Mouse (Mus musculus) heart, embryonic 13.5 days (tissue): ENCODE results near the gene 9130023H24Rik. TPM values are rescaled to one million over a fixed set of nuclear protein-coding genes. Genes with fewer than 3 reads are reported as not detected.

Experiments used
- ATAC-seq: fragments of 200-750 bp; cut with Nextera tagmentation; 2 replicates; pipeline ENCODE4 v1.8.0; 2017; ENCODE audit warnings: moderate TSS enrichment; ENCODE audit not compliant: insufficient number of reproducible peaks, low FRiP score, low TSS enrichment; ENCODE audit errors: extremely low read depth
- H3K27ac ChIP-seq: fragments of 300-500 bp; sonication (generic); replicated peaks from 2 replicates; pipeline ENCODE4 v1.5.1; 2015; ENCODE audit warnings: moderate library complexity, mild to moderate bottlenecking, inconsistent platforms
- H3K27me3 ChIP-seq: fragments of 300-500 bp; sonication (generic); replicated peaks from 2 replicates; pipeline ENCODE4 v1.6.1; 2015; ENCODE audit warnings: mild to moderate bottlenecking, inconsistent platforms
- H3K36me3 ChIP-seq: fragments of 300-500 bp; sonication (generic); 2 replicates; pipeline ENCODE4 v1.6.1; 2015; ENCODE audit warnings: mild to moderate bottlenecking, inconsistent platforms
- H3K4me1 ChIP-seq: fragments of 300-500 bp; sonication (generic); 2 replicates; pipeline ENCODE4 v1.6.1; 2015; ENCODE audit warnings: inconsistent platforms
- H3K4me2 ChIP-seq: fragments of 300-500 bp; sonication (generic); 2 replicates; pipeline ENCODE4 v1.6.1; 2015; ENCODE audit warnings: inconsistent platforms, mild to moderate bottlenecking, moderate library complexity
- H3K4me3 ChIP-seq: fragments of 300-500 bp; sonication (generic); 2 replicates; pipeline ENCODE4 v1.5.1; 2015; ENCODE audit warnings: moderate library complexity, mild to moderate bottlenecking, inconsistent platforms
- H3K9ac ChIP-seq: fragments of 300-500 bp; sonication (generic); 2 replicates; pipeline ENCODE4 v1.6.1; 2015; ENCODE audit warnings: inconsistent platforms, mild to moderate bottlenecking, moderate library complexity
- H3K9me3 ChIP-seq: fragments of 300-500 bp; sonication (generic); 2 replicates; pipeline ENCODE4 v1.6.1; 2016; ENCODE audit warnings: inconsistent platforms
- WGBS: fragments of 180-500 bp; shearing (Covaris S2); methylation state at CpG from one replicate; pipeline ENCODE4 v1.1.7; 2015; ENCODE audit warnings: mixed read lengths; 5-methylcytosine and 5-hydroxymethylcytosine counted together
- polyA plus RNA-seq: library from polyadenylated mRNA; unstranded; fragments of >200 nt; fragmentation: Nextera tagmentation; extraction: Ambion mirVana; gene quantifications from 2 replicates; pipeline ENCODE4 v1.2.1, GENCODE M21; 2015

Gene 9130023H24Rik
- polyA plus RNA-seq, 1 experiment from 2014 or later: 5.8 TPM

- no peaks in the 10 kb centered on the region for H3K9me3 ChIP-seq
- H3K36me3 ChIP-seq: 0 out of 2 replicates have a peak, but pooled peaks cover 1% of the 10 kb centered on the region
- H3K27me3 ChIP-seq: no peaks in the 10 kb centered on the region
- no peak for ATAC-seq
- H3K27ac ChIP-seq: no peak overlapping the region
- no peak overlapping the region for H3K4me3 ChIP-seq
- H3K4me1 ChIP-seq: peaks cover 10% of the 10 kb centered on the region
- no peak overlapping the region for H3K9ac ChIP-seq
- H3K4me2 ChIP-seq: no peak overlapping the region
- 67% methylated on average over 5 of the region's 5 CpGs for WGBS
Observed at GRCm38 (mm10) chr7:128266056-128266455, 28.2 kb upstream of the 9130023H24Rik start.

DNA sequence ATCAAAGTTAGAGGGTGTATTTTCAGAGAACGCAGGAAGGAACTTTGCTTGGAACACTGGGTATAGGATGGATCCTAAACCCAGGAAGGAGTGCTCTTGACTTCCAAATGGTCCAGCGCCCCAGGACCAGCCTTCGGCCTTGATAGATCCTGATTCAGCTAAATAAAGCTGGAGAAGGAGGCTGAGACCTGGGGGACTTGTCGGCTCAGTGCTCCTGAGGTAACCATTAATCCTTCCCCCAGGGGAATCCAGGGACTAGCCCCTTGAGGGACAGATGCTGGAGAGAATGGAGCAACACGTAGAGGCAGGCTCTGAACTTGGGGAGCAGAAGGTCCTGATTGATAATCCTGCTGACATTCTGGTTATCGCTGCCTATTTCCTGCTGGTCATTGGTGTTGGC, 27.6 kb upstream of the 9130023H24Rik start, which contains the start of gene Slc5a2:
Gene Slc5a2 (plus strand): TSS at position 247 of the 400 bp plus-strand sequence.
- Histone ChIP-seq H3K36me3 (no peaks in the 10 kb centered on the region), H3K9ac (no peak within 1 kb of the TSS), H3K4me3 (no peak within 1 kb of the TSS), H3K27ac (no peak within 1 kb of the TSS), H3K27me3 (no peaks in the 10 kb centered on the region), H3K9me3 (no peaks in the 10 kb centered on the region), H3K4me1 (peaks cover 4% of the 10 kb centered on the region), H3K4me2 (no peak within 1 kb of the TSS)
- ATAC-seq: no peak
- 76% methylated on average over 6 of the region's 6 CpGs for WGBS

GRCm38 (mm10) chr7:128256783-128257334, 19.0 kb upstream of the 9130023H24Rik start:
- Histone ChIP-seq H3K4me1 (peaks cover 28% of the 10 kb centered on the region), H3K9ac (peak overlapping the region; percentile 54), H3K9me3 (no peaks in the 10 kb centered on the region), H3K4me2 (peak overlapping the region; percentile 37; the same call in 1 of the 2 replicates), H3K27ac (peak overlapping the region; percentile 41; the same call in 1 of the 2 replicates), H3K36me3 (peaks cover 32% of the 10 kb centered on the region), H3K4me3 (no peak overlapping the region), H3K27me3 (no peaks in the 10 kb centered on the region)
- WGBS: 18% methylated on average over 5 of the region's 5 CpGs
- ATAC-seq: no peak

GRCm38 (mm10) chr7:128255757-128256156, 17.9 kb upstream of the 9130023H24Rik start:
- Histone ChIP-seq H3K4me2 (no peak overlapping the region), H3K4me3 (no peak overlapping the region), H3K27ac (no peak overlapping the region), H3K36me3 (peaks cover 42% of the 10 kb centered on the region), H3K9ac (no peak overlapping the region), H3K4me1 (peaks cover 34% of the 10 kb centered on the region), H3K9me3 (no peaks in the 10 kb centered on the region), H3K27me3 (no peaks in the 10 kb centered on the region)
- 84% methylated on average over 5 of the region's 5 CpGs for WGBS
- ATAC-seq: no peak

DNA sequence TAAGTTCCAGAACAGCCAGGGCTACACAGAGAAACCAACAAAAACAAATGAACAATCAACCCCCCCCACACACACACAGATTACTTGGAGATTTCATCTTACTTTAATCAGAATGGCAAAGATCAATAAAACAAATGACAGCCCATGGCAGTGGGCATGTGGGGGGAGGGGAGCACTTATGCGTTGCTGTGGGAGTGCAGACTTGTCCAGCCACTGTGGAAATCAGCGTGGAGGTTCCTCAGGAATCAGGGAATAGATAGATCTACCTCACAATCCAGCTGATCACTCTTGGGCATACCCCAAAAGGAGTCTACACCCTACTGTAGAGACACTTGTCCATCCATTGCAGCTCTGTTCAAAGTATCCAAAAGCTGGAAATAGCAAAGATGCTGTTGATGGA, 17.1 kb upstream of the 9130023H24Rik start:
- WGBS: 50% methylated on average over 2 of the region's 2 CpGs
- Histone ChIP-seq H3K27me3 (no peaks in the 10 kb centered on the region), H3K4me1 (peaks cover 41% of the 10 kb centered on the region), H3K9ac (no peak overlapping the region), H3K4me2 (no peak overlapping the region), H3K4me3 (no peak overlapping the region), H3K27ac (no peak overlapping the region), H3K36me3 (peaks cover 50% of the 10 kb centered on the region), H3K9me3 (no peaks in the 10 kb centered on the region)
- ATAC-seq: no peak

DNA sequence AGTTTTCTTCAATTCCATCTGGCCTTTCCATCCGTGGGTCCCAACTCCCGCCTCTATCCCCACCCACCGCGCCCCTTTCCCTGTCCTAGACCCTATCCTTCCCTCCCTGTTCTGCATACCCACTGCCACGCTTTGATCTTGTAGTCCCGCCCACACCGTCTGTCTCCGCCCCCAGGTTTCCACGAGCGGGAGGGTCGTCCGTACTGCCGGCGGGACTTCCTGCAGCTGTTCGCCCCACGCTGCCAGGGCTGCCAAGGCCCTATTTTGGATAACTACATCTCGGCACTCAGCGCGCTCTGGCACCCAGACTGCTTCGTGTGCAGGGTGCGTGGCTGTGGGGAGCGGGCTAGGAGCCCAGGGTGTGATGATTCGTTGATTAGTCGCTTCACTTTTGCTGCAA, 14.8 kb upstream of the 9130023H24Rik start:
- no peaks in the 10 kb centered on the region for H3K9me3 ChIP-seq
- no peak overlapping the region for H3K9ac ChIP-seq
- ATAC-seq: no peak
- 40% methylated on average over 24 of the region's 24 CpGs for WGBS
- H3K4me3 ChIP-seq: no peak overlapping the region
- peaks cover 56% of the 10 kb centered on the region for H3K4me1 ChIP-seq
- H3K27ac ChIP-seq: no peak overlapping the region
- no peak overlapping the region for H3K4me2 ChIP-seq
- H3K27me3 ChIP-seq: no peaks in the 10 kb centered on the region
- H3K36me3 ChIP-seq: peaks cover 69% of the 10 kb centered on the region

GRCm38 (mm10) chr7:128251946-128252345, 14.1 kb upstream of the 9130023H24Rik start:
- Histone ChIP-seq H3K4me2 (no peak overlapping the region), H3K4me1 (peaks cover 51% of the 10 kb centered on the region), H3K9ac (0 out of 2 replicates have a peak overlapping the region, but pooled peaks have one; percentile 40), H3K27ac (no peak overlapping the region), H3K36me3 (peaks cover 69% of the 10 kb centered on the region), H3K4me3 (no peak overlapping the region), H3K9me3 (no peaks in the 10 kb centered on the region), H3K27me3 (no peaks in the 10 kb centered on the region)
- no peak for ATAC-seq
- 66% methylated on average over 12 of the region's 12 CpGs for WGBS

DNA sequence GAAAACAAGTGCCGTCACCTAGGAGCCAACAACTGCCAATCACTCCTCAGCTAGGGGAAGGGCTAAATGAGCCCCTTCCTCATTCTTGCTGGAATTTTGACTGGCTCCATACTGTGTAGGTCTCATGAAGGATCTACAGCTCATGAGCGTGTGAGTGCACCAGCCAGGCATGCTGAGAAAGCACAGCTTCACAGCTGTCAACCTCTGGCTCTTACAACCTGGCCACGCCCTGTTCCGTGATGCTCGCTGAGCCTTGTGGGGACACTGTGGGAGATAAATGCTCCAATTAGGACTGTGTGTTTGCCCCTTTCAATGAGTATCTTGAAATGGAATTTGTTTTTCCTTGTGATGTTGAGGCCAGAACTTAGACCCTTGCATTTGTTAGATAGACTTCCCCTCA, 12.2 kb upstream of the 9130023H24Rik start:
- H3K4me2 ChIP-seq: no peak overlapping the region
- H3K4me3 ChIP-seq: no peak overlapping the region
- H3K4me1 ChIP-seq: peaks cover 51% of the 10 kb centered on the region
- no peaks in the 10 kb centered on the region for H3K9me3 ChIP-seq
- no peak for ATAC-seq
- peaks cover 71% of the 10 kb centered on the region for H3K36me3 ChIP-seq
- no peak overlapping the region for H3K9ac ChIP-seq
- 79% methylated on average over 5 of the region's 5 CpGs for WGBS
- H3K27me3 ChIP-seq: no peaks in the 10 kb centered on the region
- no peak overlapping the region for H3K27ac ChIP-seq

DNA sequence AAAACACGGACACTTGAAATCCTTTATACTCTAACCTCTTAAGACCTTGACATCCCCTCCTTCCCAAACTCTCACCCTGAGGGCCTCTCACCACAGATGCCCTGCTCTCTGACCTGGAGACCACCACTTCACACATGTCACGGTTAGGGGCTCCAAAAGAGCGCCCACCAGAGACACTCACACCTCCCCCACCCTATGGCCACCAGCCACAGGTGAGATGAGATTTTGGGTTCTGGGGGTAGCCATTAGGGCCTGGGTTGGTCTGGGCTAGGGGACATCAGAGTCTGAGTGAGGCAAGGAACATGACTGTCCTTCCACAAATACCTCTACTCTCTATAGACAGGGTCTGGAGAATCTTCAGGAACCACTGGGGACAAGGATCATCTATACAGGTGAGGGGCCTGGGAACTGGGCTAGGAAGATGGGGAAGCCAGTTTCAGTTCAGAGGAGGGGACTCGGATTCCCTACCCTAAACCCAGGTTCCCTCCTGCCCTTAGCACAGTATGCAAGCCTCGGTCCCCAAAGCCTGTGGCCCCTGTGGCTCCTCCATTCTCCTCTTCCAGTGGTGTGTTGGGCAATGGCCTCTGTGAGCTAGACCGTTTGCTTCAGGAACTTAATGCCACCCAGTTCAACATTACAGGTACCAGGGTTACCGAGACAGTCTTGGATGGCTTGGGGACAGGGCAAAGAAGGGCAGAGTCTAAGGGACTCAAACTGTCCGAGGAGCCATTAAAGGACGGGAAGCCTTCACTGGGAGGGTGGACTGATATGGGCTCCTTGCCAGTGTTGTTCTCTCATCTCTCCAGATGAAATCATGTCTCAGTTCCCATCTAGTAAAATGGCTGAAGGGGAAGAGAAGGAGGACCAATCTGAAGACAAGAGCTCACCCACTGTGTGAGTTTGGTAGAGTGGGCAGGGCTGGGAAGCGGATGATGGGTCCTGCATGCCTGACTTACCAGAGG, 10.5 kb upstream of the 9130023H24Rik start:
- no peaks in the 10 kb centered on the region for H3K27me3 ChIP-seq
- no peak overlapping the region for H3K27ac ChIP-seq
- no peak for ATAC-seq
- H3K4me3 ChIP-seq: peak overlapping the region; percentile 79
- H3K4me1 ChIP-seq: peaks cover 51% of the 10 kb centered on the region
- peak overlapping the region; percentile 91 for H3K9ac ChIP-seq
- peaks cover 67% of the 10 kb centered on the region for H3K36me3 ChIP-seq
- 70% methylated on average over 10 of the region's 10 CpGs for WGBS
- H3K4me2 ChIP-seq: peak overlapping the region; percentile 80
- no peaks in the 10 kb centered on the region for H3K9me3 ChIP-seq

DNA sequence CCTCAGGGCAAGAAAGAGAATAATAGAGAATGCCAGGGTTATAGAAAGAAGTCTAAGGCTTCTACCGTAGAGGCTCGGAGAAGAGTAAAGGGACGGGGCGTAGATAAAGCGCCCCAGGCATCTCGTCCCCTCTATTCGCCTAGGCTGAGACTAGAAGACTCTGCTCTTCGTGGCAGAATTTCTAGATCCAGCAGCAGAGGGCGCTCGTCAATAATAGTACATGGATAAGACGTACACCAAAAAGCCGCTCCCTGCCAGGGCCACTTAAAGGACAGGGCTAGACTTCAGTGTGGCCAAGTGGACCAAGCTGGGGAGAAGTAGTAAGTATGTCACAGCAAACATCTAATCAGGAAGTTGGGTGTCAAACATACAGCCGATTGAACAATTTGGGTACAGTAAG, 9.6 kb upstream of the 9130023H24Rik start:
- Histone ChIP-seq H3K4me1 (peaks cover 51% of the 10 kb centered on the region), H3K27ac (peak overlapping the region; percentile 98), H3K36me3 (peaks cover 67% of the 10 kb centered on the region), H3K4me2 (peak overlapping the region; percentile 80), H3K9me3 (no peaks in the 10 kb centered on the region), H3K27me3 (no peaks in the 10 kb centered on the region), H3K9ac (peak overlapping the region; percentile 91), H3K4me3 (peak overlapping the region; percentile 79)
- under 1% methylated on average over 13 of the region's 13 CpGs for WGBS
- ATAC-seq: peak; percentile 60

- Histone ChIP-seq H3K36me3 (peaks cover 67% of the 10 kb centered on the region), H3K4me3 (peak within 1 kb of the TSS; percentile 79), H3K9ac (peak within 1 kb of the TSS; percentile 91), H3K4me2 (peak within 1 kb of the TSS; percentile 80), H3K9me3 (no peaks in the 10 kb centered on the region), H3K27me3 (no peaks in the 10 kb centered on the region), H3K27ac (peak within 1 kb of the TSS; percentile 98), H3K4me1 (peaks cover 45% of the 10 kb centered on the region)
- 2% methylated on average over 26 of the region's 30 CpGs for WGBS
- peak; percentile 86 for ATAC-seq
Observed at GRCm38 (mm10) chr7:128246496-128247391, 8.9 kb upstream of the 9130023H24Rik start, which contains the start of gene Tgfb1i1. Gene Tgfb1i1 (plus strand): TSS chr7:128246812.
